Mouse (Mus musculus) CH12.LX (cell line): ENCODE results near the gene Tmem189. TPM values are rescaled to one million over a fixed set of nuclear protein-coding genes. Genes with fewer than 3 reads are reported as not detected.

Experiments used
- DNase-seq: peaks from one replicate; pipeline ENCODE4 v3.0.0-alpha.2; 2013; ENCODE audit errors: extremely low read depth
- H3K27ac ChIP-seq: 2 replicates; pipeline ENCODE4 v1.5.1; 2012; ENCODE audit warnings: low read depth, mild to moderate bottlenecking, control low read depth, moderate library complexity; ENCODE audit not compliant: insufficient read depth
- H3K27me3 ChIP-seq: replicated peaks from 2 replicates; pipeline ENCODE3; 2012; ENCODE audit warnings: inconsistent platforms
- H3K36me3 ChIP-seq, 2 experiments: replicated peaks in 1 of 2; 2 replicates each; pipeline versions ENCODE3 to v1.6.1; 2012; ENCODE audit warnings: inconsistent platforms in 1 of 2, low read length in 1 of 2, mild to moderate bottlenecking in 1 of 2, mixed read lengths in 1 of 2, moderate library complexity in 1 of 2; ENCODE audit not compliant: control insufficient read depth in 1 of 2, insufficient read depth in 1 of 2
- H3K4me1 ChIP-seq, 2 experiments: 2 replicates each; pipeline ENCODE4 v1.6.1; 2012; ENCODE audit warnings: inconsistent platforms in 1 of 2, moderate library complexity in 1 of 2; ENCODE audit not compliant: insufficient read depth in 2 of 2, control insufficient read depth in 1 of 2
- H3K4me2 ChIP-seq: 2 replicates; pipeline ENCODE4 v1.6.1; 2012; ENCODE audit warnings: low read depth, mild to moderate bottlenecking, control low read depth; ENCODE audit not compliant: poor library complexity, insufficient read depth, severe bottlenecking
- H3K4me3 ChIP-seq, 3 experiments: fragments of 150-350 bp in 1 of 3; sonication (generic) in 1 of 3; replicated peaks in 1 of 3; 2 replicates each; pipeline versions ENCODE3 to v1.5.1; 2011 to 2012; ENCODE audit warnings: low read depth in 2 of 3, low read length in 2 of 3, mild to moderate bottlenecking in 2 of 3, moderate library complexity in 2 of 3, control low read depth in 1 of 3, improper control_type of control experiment in 1 of 3, inconsistent platforms in 1 of 3, mixed read lengths in 1 of 3; ENCODE audit not compliant: poor library complexity in 1 of 3
- H3K79me2 ChIP-seq: replicated peaks from 2 replicates; pipeline ENCODE4 v1.6.1; 2012; ENCODE audit warnings: mild to moderate bottlenecking, moderate library complexity; ENCODE audit not compliant: control insufficient read depth, poor library complexity, insufficient read depth, severe bottlenecking; ENCODE audit errors: extremely low read depth
- H3K9ac ChIP-seq: 2 replicates; pipeline ENCODE4 v1.6.1; 2012; ENCODE audit warnings: low read depth, mild to moderate bottlenecking, control low read depth, moderate library complexity; ENCODE audit not compliant: insufficient read depth
- H3K9me3 ChIP-seq: replicated peaks from 2 replicates; pipeline ENCODE3; 2012; ENCODE audit warnings: low read length, inconsistent platforms, mixed read lengths
- CHD1 ChIP-seq: IDR thresholded peaks from 2 replicates; pipeline ENCODE4 v1.6.1; 2012; ENCODE audit warnings: low read depth, low read length, improper control_type of control experiment, inconsistent platforms
- EP300 ChIP-seq: IDR thresholded peaks from 2 replicates; pipeline ENCODE4 v1.6.1; 2011; ENCODE audit warnings: low read length, improper control_type of control experiment
- GABPA ChIP-seq: IDR thresholded peaks from 2 replicates; pipeline ENCODE4 v1.6.1; 2012; ENCODE audit warnings: low read depth, low read length, improper control_type of control experiment, inconsistent platforms; ENCODE audit not compliant: insufficient replicate concordance
- JUN ChIP-seq: IDR thresholded peaks from 2 replicates; pipeline ENCODE4 v1.6.1; 2011; ENCODE audit warnings: low read depth, mild to moderate bottlenecking, low read length, improper control_type of control experiment, moderate library complexity; ENCODE audit not compliant: insufficient read depth
- MAX ChIP-seq: IDR thresholded peaks from 2 replicates; pipeline ENCODE4 v1.6.1; 2011; ENCODE audit warnings: low read length, improper control_type of control experiment
- MEF2A ChIP-seq: IDR thresholded peaks from 2 replicates; pipeline ENCODE4 v1.6.1; 2014; ENCODE audit warnings: low read depth, mild to moderate bottlenecking, inconsistent platforms, low read length, improper control_type of control experiment, borderline replicate concordance
- MXI1 ChIP-seq: IDR thresholded peaks from 2 replicates; pipeline ENCODE4 v1.6.1; 2011; ENCODE audit warnings: mild to moderate bottlenecking, low read depth, low read length, improper control_type of control experiment
- MYC ChIP-seq: IDR thresholded peaks from 2 replicates; pipeline ENCODE4 v1.6.1; 2011; ENCODE audit warnings: low read depth, mild to moderate bottlenecking, improper control_type of control experiment, low read length
- POLR2AphosphoS2 ChIP-seq: IDR thresholded peaks from 2 replicates; pipeline ENCODE4 v1.6.1; 2011; ENCODE audit warnings: low read depth, low read length, improper control_type of control experiment
- RAD21 ChIP-seq: IDR thresholded peaks from 2 replicates; pipeline ENCODE4 v1.6.1; 2011; ENCODE audit warnings: low read depth, mild to moderate bottlenecking, low read length, improper control_type of control experiment, moderate library complexity
- RCOR1 ChIP-seq: conservative IDR thresholded peaks from 2 replicates; pipeline ENCODE4 v1.6.1; 2012; ENCODE audit warnings: low read depth, mild to moderate bottlenecking, inconsistent platforms, low read length, improper control_type of control experiment
- SIN3A ChIP-seq: IDR thresholded peaks from 2 replicates; pipeline ENCODE4 v1.6.1; 2012; ENCODE audit warnings: low read length, improper control_type of control experiment, inconsistent platforms
- SMC3 ChIP-seq: IDR thresholded peaks from 2 replicates; pipeline ENCODE4 v1.6.1; 2011; ENCODE audit warnings: low read depth, low read length, improper control_type of control experiment
- TCF12 ChIP-seq: IDR thresholded peaks from 2 replicates; pipeline ENCODE4 v1.6.1; 2014; ENCODE audit warnings: low read depth, mild to moderate bottlenecking, inconsistent platforms, low read length, improper control_type of control experiment
- ZC3H11A ChIP-seq: IDR thresholded peaks from 2 replicates; pipeline ENCODE4 v1.6.1; 2012; ENCODE audit warnings: low read depth, mild to moderate bottlenecking, inconsistent platforms, low read length, improper control_type of control experiment
- ZNF384 ChIP-seq: IDR thresholded peaks from 2 replicates; pipeline ENCODE4 v1.6.1; 2012; ENCODE audit warnings: low read depth, low read length, improper control_type of control experiment, inconsistent platforms
- dilution Hi-C: fragments of 300-500 bp; cut with MboI; formaldehyde crosslinking; loops from 2 replicates; pipeline ENCODE4 v1.14.3; 2020; ENCODE audit warnings: low sequenced_read_pairs; ENCODE audit not compliant: extremely low pct_unique_long_range_greater_than_20kb, extremely low pct_ligation_motif_present
- in situ Hi-C: fragments of 300-500 bp; cut with MboI; formaldehyde crosslinking; loops from 3 replicates; pipeline ENCODE4 v1.14.3; 2019; ENCODE audit warnings: low sequenced_read_pairs, low pct_ligation_motif_present, low pct_unique_long_range_greater_than_20kb, mixed read lengths
- polyA plus RNA-seq: library from polyadenylated mRNA; unstranded; fragments of >175 nt; gene quantifications from 2 replicates; pipeline ENCODE4 v1.2.1, GENCODE M21; 2012; ENCODE audit warnings: low read depth; ENCODE audit not compliant: insufficient read length
- total RNA-seq, 2 experiments: library from RNA; depleted of rRNA; stranded (reverse); fragments of 300-350 nt in 1 of 2; fragments of >200 nt in 1 of 2; gene quantifications; 2 replicates each; pipeline ENCODE4 v1.2.3; 2012 to 2014

The Tmem189 gene
- total and polyA plus RNA-seq, 3 experiments = 27.9 to 30.9 (median 29.5) TPM

DNA sequence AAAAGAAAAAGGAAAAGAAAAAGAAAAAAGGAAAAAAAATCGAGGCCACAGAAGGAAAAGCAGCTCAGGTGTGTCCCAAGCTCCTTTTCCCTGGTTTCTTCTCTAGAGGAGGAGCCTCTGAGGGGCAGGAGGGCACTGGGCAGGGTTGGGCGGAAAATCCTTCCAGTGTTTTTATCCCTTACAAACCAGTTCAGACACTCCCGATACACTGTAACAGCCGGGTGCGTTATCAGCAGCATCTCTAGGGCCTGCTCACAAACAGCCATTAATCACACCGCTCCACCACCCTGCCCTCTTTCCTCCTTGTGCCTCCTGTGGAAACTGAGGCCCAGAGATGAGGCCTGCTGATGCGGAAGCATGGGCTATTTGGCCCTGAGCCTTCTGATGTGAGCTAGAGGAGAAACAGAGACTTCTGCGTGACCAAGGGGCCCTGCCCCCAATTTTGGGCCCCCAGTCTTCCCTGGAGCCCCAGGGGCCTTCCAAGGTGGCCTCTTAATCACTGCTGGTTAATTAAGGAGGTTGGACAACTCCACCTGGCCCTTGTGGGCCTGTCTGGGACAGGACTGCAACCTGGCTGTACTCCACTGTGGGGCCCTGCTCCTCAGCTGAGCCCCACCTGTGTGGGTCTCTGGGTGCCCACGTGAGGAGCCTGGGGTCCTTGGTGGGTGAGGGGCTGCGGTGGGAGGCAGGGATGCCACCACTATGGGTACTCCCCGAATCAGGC, 31.7 kb upstream of the Tmem189 start:
- dilution Hi-C loops = no loop called here
- in situ Hi-C loops = no loop called here
- H3K79me2 ChIP-seq = no peaks in the 10 kb centered on the region

DNA sequence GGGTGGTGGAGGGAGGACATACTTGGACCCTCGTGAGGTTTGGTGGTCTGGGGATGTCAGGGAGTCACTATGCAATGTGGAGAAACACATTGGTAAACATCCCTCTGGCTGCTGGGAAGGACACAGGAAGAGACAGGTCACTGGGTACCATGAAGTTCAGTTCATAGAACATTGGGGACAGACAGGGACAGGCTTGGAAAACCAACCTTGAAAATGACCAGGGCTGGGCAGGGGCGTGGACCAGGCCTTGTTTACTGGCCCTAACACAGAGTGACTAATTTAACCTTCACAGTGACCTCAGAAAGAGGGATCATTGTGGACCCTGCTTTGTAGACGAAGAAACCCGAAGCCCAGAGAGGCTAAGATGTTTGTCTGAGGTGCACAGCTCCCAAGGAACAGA, 29.9 kb upstream of the Tmem189 start:
- Histone ChIP-seq H3K9ac (no peak overlapping the region), H3K4me1 (no peaks in the 10 kb centered on the region)
- TF ChIP-seq EP300 (no peak), MXI1 (no peak), ZC3H11A (no peak), MEF2A (no peak), RAD21 (no peak), GABPA (no peak), POLR2AphosphoS2 (no peak), TCF12 (no peak), ZNF384 (no peak), RCOR1 (no peak), SIN3A (no peak), CHD1 (no peak), SMC3 (no peak), JUN (no peak)
- TF ChIP-seq, all 38 proteins: peak for 0
- in situ Hi-C loops (no loop called here), dilution Hi-C loops (no loop called here)
- Histone ChIP-seq H3K4me2 (no peak overlapping the region), H3K9me3 (no peaks in the 10 kb centered on the region), H3K79me2 (no peaks in the 10 kb centered on the region), H3K4me3 (no peak overlapping the region), H3K36me3 (no peaks in the 10 kb centered on the region), H3K27me3 (peaks cover 94% of the 10 kb centered on the region), H3K27ac (no peak overlapping the region)
- no peak for DNase-seq

More for the DNA sequence above, 31.7 kb upstream of the Tmem189 start:
- H3K27ac ChIP-seq = no peak overlapping the region
- no peaks in the 10 kb centered on the region for H3K36me3 ChIP-seq
- H3K9ac ChIP-seq = no peak overlapping the region
- peaks cover 94% of the 10 kb centered on the region for H3K27me3 ChIP-seq
- no peak overlapping the region for H3K4me3 ChIP-seq
- H3K9me3 ChIP-seq = peaks cover 5% of the 10 kb centered on the region
- TF ChIP-seq RAD21 (no peak), SIN3A (no peak), SMC3 (no peak), MAX (no peak), MYC (no peak)
- DNase-seq = no peak
- no peaks in the 10 kb centered on the region for H3K4me1 ChIP-seq
- no peak overlapping the region for H3K4me2 ChIP-seq
